Comparison of ENCODE assay signal across 1 mouse cellular context in the genomic region with DNA sequence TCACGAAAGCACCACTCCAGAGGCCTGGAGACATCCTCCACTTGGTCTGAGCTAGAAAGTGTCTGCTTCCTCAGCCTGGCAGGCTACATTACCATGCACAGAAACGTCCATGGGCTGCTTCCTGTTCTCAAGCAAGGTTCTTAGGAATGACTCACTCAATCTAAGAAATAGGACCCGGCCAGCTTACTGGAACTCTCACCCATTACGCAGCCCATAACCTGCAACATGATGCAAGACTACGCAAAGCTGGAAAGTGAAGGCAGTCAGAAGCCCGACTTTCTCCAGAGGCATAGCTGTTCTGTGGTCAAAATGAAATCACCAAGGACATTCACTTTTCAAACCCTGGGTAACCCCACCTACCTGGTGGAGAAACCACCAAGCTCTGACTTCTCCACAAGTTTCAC.
TF ChIP-seq lines count a peak whose summit lies in the region.

No protein-coding gene starts in this region.

TF ChIP-seq in CH12.LX, 34 proteins besides CTCF, POLR2A, EP300 and RAD21 (continued from another document):
- peak; percentile 74 for TF ChIP-seq IRF4 (IDR thresholded peaks at IDR 0.05; ENCODE audit: low read depth, low read length)
- no peak for TF ChIP-seq MYC (IDR thresholded peaks at IDR 0.05; ENCODE audit: low read depth, low read length)
- no peak for TF ChIP-seq NRF1 (IDR thresholded peaks at IDR 0.05; ENCODE audit: low read depth, low read length)
- no peak for TF ChIP-seq KAT2A (IDR thresholded peaks at IDR 0.05; ENCODE audit: insufficient replicate concordance, low read length)
- no peak for TF ChIP-seq CHD1 (IDR thresholded peaks at IDR 0.05; ENCODE audit: low read depth, low read length)
